Comparison of ENCODE assay signal across 8 mouse cellular contexts in genomic region chr8:69791415-69792068, GRCm38 (mm10). TPM values are rescaled to one million over a fixed set of nuclear protein-coding genes. Genes with fewer than 3 reads are reported as not detected.
DNase-seq lines count a peak whose midpoint lies in the region; ATAC-seq and TF ChIP-seq lines count a peak whose summit lies in the region.

No protein-coding gene starts in this region.

- DNase-seq in lung, adult 2 months = no peak
- no peak for DNase-seq in lung, postnatal 25 days (ENCODE audit: low spot score)
- DNase-seq in ZHBTc4 (ENCODE audit: low read depth, low spot score) = peak; percentile 63
- DNase-seq in retina, postnatal 1 day = peak; percentile 60
- DNase-seq in left cerebral cortex, postnatal 36 days (ENCODE audit: low spot score in 2 of 2) = no peak

- H3K4me1 ChIP-seq in lung, adult 2 months (ENCODE audit: control insufficient read depth, insufficient read depth, low read length) = peaks cover 3% of the 10 kb centered on the region; the same call in 1 of the 2 replicates
- H3K4me1 ChIP-seq in embryonic fibroblast, embryonic 13.5 days (ENCODE audit: control insufficient read depth, insufficient read depth, low read length) = peaks cover 7% of the 10 kb centered on the region; the same call in 1 of the 2 replicates
- H3K4me1 ChIP-seq in intestine, embryonic 15.5 days (replicated peaks) = peaks cover 22% of the 10 kb centered on the region
- H3K4me1 ChIP-seq in lung, embryonic 16.5 days (replicated peaks; ENCODE audit: control insufficient read depth, insufficient read depth, low read length) = peaks cover 19% of the 10 kb centered on the region

- peak overlapping the region; percentile 94 for H3K9ac ChIP-seq in intestine, embryonic 15.5 days
- H3K9ac ChIP-seq in lung, embryonic 16.5 days (ENCODE audit: low read length) = peak overlapping the region; percentile 91

- no peak for TF ChIP-seq CTCF in lung, adult 2 months (IDR thresholded peaks at IDR 0.05; ENCODE audit: insufficient read depth, low read length)
- no peak for TF ChIP-seq CTCF in embryonic fibroblast, embryonic 13.5 days (IDR thresholded peaks at IDR 0.05; ENCODE audit: borderline replicate concordance, insufficient read depth, low read length)

- WGBS in lung, adult 2 months = under 1% methylated on average over 48 of the region's 48 CpGs
- 0% methylated on average over 48 of the region's 48 CpGs for WGBS in intestine, embryonic 15.5 days
- WGBS in lung, embryonic 16.5 days = 2% methylated on average over 41 of the region's 48 CpGs

- peak overlapping the region; percentile 61 for H3K4me2 ChIP-seq in intestine, embryonic 15.5 days (replicated peaks)
- H3K4me2 ChIP-seq in lung, embryonic 16.5 days (ENCODE audit: low read depth, low read length) = peak overlapping the region; percentile 70

- ATAC-seq in intestine, embryonic 15.5 days = peak; percentile 82
- ATAC-seq in lung, embryonic 16.5 days (ENCODE audit: low read depth) = peak; percentile 74

- TF ChIP-seq POLR2A in lung, adult 2 months (IDR thresholded peaks at IDR 0.05; ENCODE audit: borderline replicate concordance, extremely low read depth, low read depth, low read length) = no peak
- TF ChIP-seq POLR2A in embryonic fibroblast, embryonic 13.5 days (IDR thresholded peaks at IDR 0.05; ENCODE audit: low read depth, low read length) = no peak

- no peak overlapping the region for H3K27ac ChIP-seq in embryonic fibroblast, embryonic 13.5 days (ENCODE audit: insufficient read depth, low read length)
- H3K27ac ChIP-seq in intestine, embryonic 15.5 days = peak overlapping the region; percentile 91
- H3K27ac ChIP-seq in lung, embryonic 16.5 days (ENCODE audit: low read length) = peak overlapping the region; percentile 79

- no peaks in the 10 kb centered on the region for H3K9me3 ChIP-seq in intestine, embryonic 15.5 days
- H3K9me3 ChIP-seq in lung, embryonic 16.5 days (ENCODE audit: control insufficient read depth, low read length) = no peaks in the 10 kb centered on the region

- peaks cover 25% of the 10 kb centered on the region for H3K36me3 ChIP-seq in intestine, embryonic 15.5 days
- H3K36me3 ChIP-seq in lung, embryonic 16.5 days (ENCODE audit: control insufficient read depth, insufficient read depth, low read length) = peaks cover 15% of the 10 kb centered on the region

- no peaks in the 10 kb centered on the region for H3K27me3 ChIP-seq in intestine, embryonic 15.5 days (replicated peaks)
- H3K27me3 ChIP-seq in lung, embryonic 16.5 days (ENCODE audit: control insufficient read depth, insufficient read depth, low read depth, low read length) = no peaks in the 10 kb centered on the region

- H3K4me3 ChIP-seq in lung, adult 2 months (replicated peaks; ENCODE audit: extremely low read depth, low read depth, low read length) = peak overlapping the region; percentile 93
- H3K4me3 ChIP-seq in embryonic fibroblast, embryonic 13.5 days (ENCODE audit: insufficient read depth, low read length) = peak overlapping the region; percentile 86
- H3K4me3 ChIP-seq in intestine, embryonic 15.5 days (replicated peaks) = peak overlapping the region; percentile 86
- peak overlapping the region; percentile 87 for H3K4me3 ChIP-seq in lung, embryonic 16.5 days (ENCODE audit: low read length)

- intact Hi-C loops in left cerebral cortex, postnatal 36 days (cut with DNase I) = no loop called here

RNA-seq across cellular contexts. Expression of gene Zfp866, which starts 0.6 kb away (rescaled TPM):
- polyA plus RNA-seq in lung, adult 2 months (2012; rRNA removed) = 9.2 and 14.3 TPM in 2 replicates
- polyA plus RNA-seq in embryonic fibroblast, embryonic 13.5 days (2011; ENCODE audit: insufficient read length, low read depth, missing spikeins) = 22.9 and 31.2 TPM in 2 replicates
- 19.1 and 20.6 TPM in 2 replicates for polyA plus RNA-seq in intestine, embryonic 15.5 days (2015; fragmentation: Nextera tagmentation; extraction: Ambion mirVana)
- 26.7 and 27.9 TPM in 2 replicates for polyA plus RNA-seq in lung, embryonic 16.5 days (2015; fragmentation: Nextera tagmentation; extraction: Ambion mirVana)
- total RNA-seq in left cerebral cortex, postnatal 36 days (2021) = 10 to 100 TPM; 23.7 to 31.1 TPM

RNA-seq across cellular contexts. Expression of gene Atp13a1, which starts 0.6 kb away (rescaled TPM):
- polyA plus RNA-seq in lung, adult 2 months (2012; rRNA removed) = 65.7 and 70.8 TPM in 2 replicates
- polyA plus RNA-seq in embryonic fibroblast, embryonic 13.5 days (2011; ENCODE audit: insufficient read length, low read depth, missing spikeins) = 27.1 and 28.0 TPM in 2 replicates
- 48.9 and 51.1 TPM in 2 replicates for polyA plus RNA-seq in intestine, embryonic 15.5 days (2015; fragmentation: Nextera tagmentation; extraction: Ambion mirVana)
- 41.8 and 45.8 TPM in 2 replicates for polyA plus RNA-seq in lung, embryonic 16.5 days (2015; fragmentation: Nextera tagmentation; extraction: Ambion mirVana)
- total RNA-seq in left cerebral cortex, postnatal 36 days (2021) = 10 to 100 TPM; 37.1 to 40.1 TPM

RNA-seq across cellular contexts. Expression of gene Gm20422, which starts 16.9 kb away (rescaled TPM):
- polyA plus RNA-seq in lung, adult 2 months (2012; rRNA removed) = 0.80 and 1.5 TPM in 2 replicates
- polyA plus RNA-seq in embryonic fibroblast, embryonic 13.5 days (2011; ENCODE audit: insufficient read length, low read depth, missing spikeins) = 0.90 and 1.3 TPM in 2 replicates
- polyA plus RNA-seq in intestine, embryonic 15.5 days (2015; fragmentation: Nextera tagmentation; extraction: Ambion mirVana) = 0.49 TPM in 1 of 2 replicates, not detected in the other
- polyA plus RNA-seq in lung, embryonic 16.5 days (2015; fragmentation: Nextera tagmentation; extraction: Ambion mirVana) = 0.85 and 1.2 TPM in 2 replicates
- total RNA-seq in left cerebral cortex, postnatal 36 days (2021) = 1 to 10 TPM in 1 of 2 experiments, not detected in 1; 1.4 TPM

RNA-seq across cellular contexts. Expression of gene Gmip, which starts 16.9 kb away (rescaled TPM):
- polyA plus RNA-seq in lung, adult 2 months (2012; rRNA removed) = 42.7 and 45.1 TPM in 2 replicates
- 13.5 and 15.9 TPM in 2 replicates for polyA plus RNA-seq in embryonic fibroblast, embryonic 13.5 days (2011; ENCODE audit: insufficient read length, low read depth, missing spikeins)
- 10.4 and 10.7 TPM in 2 replicates for polyA plus RNA-seq in intestine, embryonic 15.5 days (2015; fragmentation: Nextera tagmentation; extraction: Ambion mirVana)
- polyA plus RNA-seq in lung, embryonic 16.5 days (2015; fragmentation: Nextera tagmentation; extraction: Ambion mirVana) = 7.1 and 7.9 TPM in 2 replicates
- 10 to 100 TPM; 10.8 to 19.5 TPM for total RNA-seq in left cerebral cortex, postnatal 36 days (2021)

RNA-seq across cellular contexts. Expression of gene Lpar2, which starts 30.7 kb away (rescaled TPM):
- 3.4 and 3.5 TPM in 2 replicates for polyA plus RNA-seq in lung, adult 2 months (2012; rRNA removed)
- 2.9 and 4.0 TPM in 2 replicates for polyA plus RNA-seq in embryonic fibroblast, embryonic 13.5 days (2011; ENCODE audit: insufficient read length, low read depth, missing spikeins)
- polyA plus RNA-seq in intestine, embryonic 15.5 days (2015; fragmentation: Nextera tagmentation; extraction: Ambion mirVana) = 0.41 and 0.42 TPM in 2 replicates
- polyA plus RNA-seq in lung, embryonic 16.5 days (2015; fragmentation: Nextera tagmentation; extraction: Ambion mirVana) = 0.45 and 0.48 TPM in 2 replicates
- total RNA-seq in left cerebral cortex, postnatal 36 days (2021) = under 1 TPM; 0.37 to 0.57 TPM

Comparison
In these comparisons a context has a peak if more than half of its experiments do, and no peak if none do; other contexts are left out.
1. DNase-seq: peak in ZHBTc4 (single experiment) and retina, postnatal 1 day (single experiment); none in lung, adult 2 months (single experiment), lung, postnatal 25 days (single experiment) and left cerebral cortex, postnatal 36 days (0 of 2).
2. Peak in every context shown above with its lines, with median percentiles within 50 percentile points of each other: H3K4me3 ChIP-seq.